Mouse (Mus musculus): ENCODE measurements around the gene Kcnk5.

Kcnk5 gene

DNA sequence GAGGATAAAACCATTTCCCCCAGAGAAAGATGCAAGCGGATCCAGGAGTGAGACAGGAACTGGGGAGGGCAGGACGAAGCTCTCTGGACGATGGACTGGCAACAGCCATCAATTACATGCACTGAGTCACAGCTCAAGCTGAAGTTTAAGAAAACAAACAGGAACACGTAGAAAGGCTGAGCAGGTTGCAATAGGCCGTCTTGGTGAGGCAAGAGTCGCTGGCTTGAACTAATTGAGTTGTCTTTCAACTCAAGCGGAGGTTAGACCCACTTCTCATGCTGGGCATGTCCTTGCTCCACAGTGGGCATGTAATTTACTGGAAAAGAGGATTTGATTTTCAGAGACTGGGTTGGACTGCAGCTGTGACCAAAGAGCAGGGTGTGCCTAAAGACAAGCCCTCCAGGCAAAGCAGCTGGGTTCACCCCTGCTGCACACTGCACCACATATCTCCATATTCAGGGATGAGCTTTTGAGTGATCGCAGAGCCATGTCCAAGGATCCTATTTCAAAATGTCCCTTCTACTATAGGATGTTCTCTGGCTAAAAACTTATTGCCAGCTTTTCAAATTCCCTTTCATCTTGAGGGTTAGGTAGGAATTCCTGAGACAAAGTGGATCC is 19.6 kb upstream of the Kcnk5 start:
- DNase-seq (ENCODE audit: low read depth, low spot score) = no peak

DNA sequence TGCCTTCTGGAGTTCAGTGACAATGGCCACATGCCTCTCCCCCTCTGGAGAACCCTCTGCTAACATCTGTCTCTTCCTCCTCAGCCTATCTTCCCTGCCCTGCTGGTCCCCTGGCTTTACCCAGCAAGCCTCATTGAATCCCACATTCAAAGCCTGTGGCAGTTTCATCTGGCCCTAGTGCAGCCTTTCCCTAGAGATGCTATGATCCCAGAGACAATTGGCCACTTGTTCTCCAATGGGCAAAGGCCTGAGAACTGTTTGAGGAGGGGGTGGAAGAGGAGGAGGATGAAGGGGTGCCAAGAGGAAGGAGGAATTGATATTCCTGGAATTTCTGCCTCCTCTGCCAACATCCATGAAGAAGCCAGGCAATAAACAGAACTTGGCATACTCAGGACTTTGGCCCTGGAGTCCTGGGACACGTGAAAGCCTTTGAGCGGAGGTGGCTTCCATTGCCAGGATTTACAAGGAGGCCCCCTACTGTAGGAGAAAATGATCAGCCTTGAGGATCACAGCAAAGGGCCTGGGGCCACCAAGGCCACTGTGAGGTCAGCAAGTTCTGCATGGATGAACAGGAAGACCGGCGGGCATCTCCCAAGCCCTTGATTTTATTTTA is 11.6 kb upstream of the Kcnk5 start:
- DNase-seq (ENCODE audit: low read depth, low spot score) = no peak

- DNase-seq (ENCODE audit: low read depth, low spot score) = no peak
Measured at GRCm38 (mm10) chr14:20191136-20191735, 9.6 kb upstream of the Kcnk5 start.

- no peak for DNase-seq (ENCODE audit: low read depth, low spot score)
Measured at GRCm38 (mm10) chr14:20189751-20190150, 8.1 kb upstream of the Kcnk5 start.

DNA sequence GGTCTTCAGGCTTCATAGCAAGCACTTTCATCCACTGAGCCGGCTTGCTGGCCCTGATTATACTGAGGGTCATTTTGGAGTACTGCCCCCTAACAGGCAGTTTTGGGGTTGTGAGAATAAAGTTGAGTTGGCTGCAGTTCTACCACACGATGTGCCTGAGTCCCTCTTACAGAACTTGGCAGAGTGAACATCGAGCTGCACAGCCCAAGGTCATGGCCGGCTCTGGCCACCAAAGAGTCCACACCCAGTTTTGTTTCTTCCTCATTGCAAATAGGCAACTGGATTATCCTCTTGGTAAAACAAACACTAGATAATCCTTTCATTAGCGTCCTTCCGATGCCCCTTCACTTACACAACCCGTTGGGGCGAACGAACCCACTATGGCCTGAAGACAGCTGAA is 3.8 kb upstream of the Kcnk5 start:
- DNase-seq (ENCODE audit: low read depth, low spot score) = no peak

DNA sequence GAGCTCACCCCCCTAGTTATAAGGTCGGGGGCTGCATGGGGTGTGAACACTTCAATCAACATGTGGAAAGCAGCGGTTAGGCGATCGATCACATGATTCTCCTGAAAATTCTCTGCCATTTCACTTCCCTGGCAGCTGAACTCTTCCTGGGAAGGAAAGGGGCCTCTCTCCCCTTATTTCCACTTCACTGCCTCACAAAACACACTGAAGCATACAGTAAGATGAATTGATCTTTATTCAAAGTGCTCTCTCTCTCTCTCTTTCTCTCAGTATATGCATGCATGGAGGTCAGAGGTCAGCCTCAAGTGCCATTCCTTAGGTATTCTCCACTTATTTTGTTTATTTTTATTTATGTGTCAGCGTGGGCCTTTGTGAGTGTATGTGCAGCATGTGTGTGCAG is 2.1 kb upstream of the Kcnk5 start:
- no peak for DNase-seq (ENCODE audit: low read depth, low spot score)

DNA sequence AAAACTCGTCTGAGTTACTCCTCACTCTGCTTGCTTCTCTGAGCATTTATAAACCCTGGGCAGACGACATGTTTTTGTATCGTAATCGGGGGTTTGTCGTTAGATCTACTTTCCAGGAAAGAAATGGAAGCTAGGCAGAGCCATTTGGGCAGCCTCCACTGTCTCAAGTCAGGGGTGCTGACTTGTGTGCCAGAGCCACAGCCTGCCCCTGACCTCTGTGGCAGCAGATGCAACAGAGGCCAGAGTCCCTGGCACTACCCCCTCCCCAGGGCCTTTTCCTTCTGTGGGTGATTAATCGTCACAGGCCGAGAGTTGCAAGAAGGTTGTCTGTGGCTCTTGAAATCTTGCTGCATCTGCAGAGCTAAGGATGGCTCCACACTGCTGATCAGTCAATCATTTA is 987 bp upstream of the Kcnk5 start:
- DNase-seq (ENCODE audit: low read depth, low spot score) = no peak

GRCm38 (mm10) chr14:20180751-20181162 is 852 bp downstream of the Kcnk5 start:
- no peak for DNase-seq (ENCODE audit: low read depth, low spot score)

- DNase-seq (ENCODE audit: low read depth, low spot score) = no peak
Measured at GRCm38 (mm10) chr14:20180304-20180703, 1.3 kb downstream of the Kcnk5 start.

DNA sequence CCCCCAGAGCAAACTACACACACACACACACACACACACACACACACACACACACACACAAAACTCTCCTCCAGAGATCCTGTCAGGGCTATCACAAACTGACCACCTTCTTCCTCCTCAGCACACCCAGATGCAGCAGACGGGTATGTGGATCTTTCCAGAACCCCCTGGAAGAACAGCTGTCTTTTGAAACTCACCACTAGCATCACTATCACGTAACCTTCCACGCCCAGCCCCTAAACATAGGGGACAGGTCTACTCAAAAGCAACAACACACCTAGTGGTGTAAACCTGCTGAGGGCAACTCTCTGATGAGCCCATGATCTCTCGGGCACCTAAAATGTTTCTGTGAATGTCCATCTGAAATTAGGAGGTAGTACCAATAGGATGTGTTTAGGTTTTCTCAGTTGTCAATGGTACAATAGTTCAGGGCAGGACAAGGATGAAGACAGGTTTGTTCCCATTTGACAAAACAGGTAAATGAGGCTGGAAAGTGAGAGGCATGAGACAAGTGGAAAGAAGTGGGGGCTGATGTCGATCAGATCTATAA is 1.8 kb downstream of the Kcnk5 start:
- no peak for DNase-seq (ENCODE audit: low read depth, low spot score)

GRCm38 (mm10) chr14:20179080-20179479 is 2.5 kb downstream of the Kcnk5 start:
- no peak for DNase-seq (ENCODE audit: low read depth, low spot score)

GRCm38 (mm10) chr14:20178593-20178992 is 3.0 kb downstream of the Kcnk5 start:
- DNase-seq (ENCODE audit: low read depth, low spot score) = no peak

- no peak for DNase-seq (ENCODE audit: low read depth, low spot score)
Measured at GRCm38 (mm10) chr14:20177494-20178123, 4.0 kb downstream of the Kcnk5 start.

DNA sequence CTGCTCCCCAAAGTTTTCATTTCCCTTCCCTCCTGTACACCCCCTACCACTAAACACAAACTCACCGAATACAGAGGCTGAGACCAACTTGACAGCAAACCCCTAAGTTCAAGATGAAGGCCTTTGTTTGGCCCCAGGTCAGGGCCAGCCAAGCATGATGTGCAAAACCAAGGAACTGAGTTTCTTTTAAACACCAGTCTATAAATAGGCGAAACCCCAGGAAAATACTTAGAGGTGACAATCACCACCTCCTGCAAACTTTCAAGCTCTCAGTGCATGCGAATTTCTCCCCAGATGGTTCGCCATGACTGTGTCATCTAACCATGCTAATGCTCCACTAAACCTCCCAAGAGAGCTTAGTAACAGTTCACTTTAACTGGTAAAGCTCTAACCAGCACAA is 5.9 kb downstream of the Kcnk5 start:
- no peak for DNase-seq (ENCODE audit: low read depth, low spot score)

- no peak for DNase-seq (ENCODE audit: low read depth, low spot score)
Measured at GRCm38 (mm10) chr14:20175114-20175513, 6.5 kb downstream of the Kcnk5 start.

- no peak for DNase-seq (ENCODE audit: low read depth, low spot score)
Measured at GRCm38 (mm10) chr14:20174696-20175095, 6.9 kb downstream of the Kcnk5 start.

GRCm38 (mm10) chr14:20173873-20174490 is 7.6 kb downstream of the Kcnk5 start:
- DNase-seq (ENCODE audit: low read depth, low spot score) = no peak

DNA sequence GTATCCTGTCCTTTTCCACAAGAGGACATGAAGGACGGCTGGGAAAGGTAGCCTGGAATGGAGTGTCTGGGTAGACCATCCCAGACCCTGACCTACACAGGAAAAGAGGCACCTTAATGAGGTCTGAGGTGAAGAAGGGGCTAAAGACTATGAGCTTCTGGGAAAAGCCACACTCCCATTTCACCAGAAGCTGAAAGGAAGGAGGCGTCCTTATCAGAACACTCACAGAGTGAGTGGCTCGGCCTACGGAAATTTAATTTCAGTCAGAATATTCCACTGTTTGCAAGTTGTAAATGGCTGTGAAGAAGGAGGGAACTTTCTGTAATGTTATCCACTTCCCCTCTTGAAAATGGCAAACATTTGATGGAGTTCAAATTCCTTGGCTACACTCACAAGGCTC is 8.7 kb downstream of the Kcnk5 start:
- no peak for DNase-seq (ENCODE audit: low read depth, low spot score)

DNA sequence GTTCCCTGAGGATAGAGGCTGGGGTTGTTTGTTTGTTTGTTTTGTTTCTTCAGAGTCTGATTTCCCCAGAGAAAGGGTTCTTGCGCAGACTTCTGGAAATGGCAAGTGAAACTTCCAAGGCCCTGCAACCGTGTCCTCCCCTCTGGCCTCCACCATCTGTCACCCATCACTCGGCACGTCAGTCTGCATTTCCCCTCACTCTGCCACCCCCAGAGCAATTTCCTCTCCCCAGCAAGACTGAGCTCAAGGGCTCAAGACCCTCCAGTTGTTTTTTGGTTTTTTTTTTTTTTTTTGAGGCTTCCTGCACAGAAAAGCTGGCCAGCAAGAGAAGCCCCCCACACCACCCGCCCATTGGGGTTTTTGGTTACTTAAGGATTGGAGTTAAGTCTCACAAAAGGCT is 9.1 kb downstream of the Kcnk5 start:
- DNase-seq (ENCODE audit: low read depth, low spot score) = no peak

DNA sequence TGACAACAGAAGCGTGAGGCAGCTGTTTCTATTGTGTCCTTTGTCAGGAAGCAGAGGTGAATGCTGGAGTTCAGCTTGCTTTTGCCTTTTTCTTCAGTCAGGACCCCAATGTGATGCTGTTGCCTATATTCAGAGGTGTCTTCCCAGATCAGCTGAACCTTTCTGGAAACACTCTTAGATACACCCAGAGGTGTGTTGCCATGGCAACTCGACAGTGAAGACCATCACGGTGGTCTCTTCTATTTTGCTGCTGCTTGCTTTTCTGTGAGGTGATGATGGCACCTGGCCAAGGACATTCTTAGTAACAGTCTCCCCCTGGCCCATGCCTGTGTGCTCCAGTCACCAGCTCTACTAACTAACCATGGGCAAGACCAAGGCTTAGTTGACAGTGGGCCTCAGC is 9.8 kb downstream of the Kcnk5 start:
- no peak for DNase-seq (ENCODE audit: low read depth, low spot score)

DNA sequence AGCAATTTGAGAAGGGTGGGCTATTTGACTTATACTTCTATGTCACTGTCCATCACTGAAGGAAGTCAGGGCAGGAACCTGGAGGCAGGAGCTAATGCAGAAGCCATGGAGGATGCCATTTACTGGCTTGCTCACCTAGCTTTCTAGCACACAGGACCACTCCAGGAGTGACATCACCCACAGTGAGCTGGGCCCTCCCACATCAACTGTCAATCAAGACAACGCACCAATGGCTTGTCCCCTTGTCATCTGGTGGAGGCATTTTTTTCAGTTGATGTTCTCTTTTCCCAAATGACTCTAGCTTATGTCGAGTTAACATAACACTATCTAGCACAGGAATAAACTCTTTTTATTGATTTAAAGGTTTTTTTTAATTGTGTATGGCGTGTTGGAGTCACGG is 12.4 kb downstream of the Kcnk5 start:
- no peak for DNase-seq (ENCODE audit: low read depth, low spot score)

- no peak for DNase-seq (ENCODE audit: low read depth, low spot score)
Measured at GRCm38 (mm10) chr14:20168478-20168877, 13.1 kb downstream of the Kcnk5 start.

Data from retina, postnatal 7 days (tissue).